Mouse (Mus musculus): ENCODE measurements around the gene Cuta. TPM values are rescaled to one million over a fixed set of nuclear protein-coding genes. Genes with fewer than 3 reads are reported as not detected.
"Not testable (repeated sequence)": the region's sequence is repeated elsewhere in the genome, so short reads cannot be mapped to it uniquely, and the experiment has no call there.

Gene Cuta
- polyA plus RNA-seq (2015; fragmentation: Nextera tagmentation; extraction: Ambion mirVana) = 192 and 203 TPM in 2 replicates

- Histone ChIP-seq H3K9ac (peak within 1 kb of the TSS; percentile 80), H3K27me3 (no peaks in the 10 kb centered on the region), H3K4me1 (peaks cover 52% of the 10 kb centered on the region), H3K27ac (peak within 1 kb of the TSS; percentile 96), H3K36me3 (peaks cover 32% of the 10 kb centered on the region), H3K4me2 (peak within 1 kb of the TSS; percentile 98), H3K4me3 (replicated peaks) (peak within 1 kb of the TSS; percentile 71), H3K9me3 (replicated peaks) (no peaks in the 10 kb centered on the region)
- ATAC-seq (replicated peaks; ENCODE audit: low FRiP score) = peak; percentile 94
- WGBS = under 1% methylated on average over 70 of the region's 70 CpGs
Measured at GRCm38 (mm10) chr17:26939178-26939972, at the start of gene Cuta. Cuta (minus strand) TSS chr17:26939569.

- Histone ChIP-seq H3K4me2 (no peak overlapping the region), H3K4me3 (replicated peaks) (no peak overlapping the region), H3K27me3 (no peaks in the 10 kb centered on the region), H3K36me3 (peaks cover 2% of the 10 kb centered on the region), H3K9ac (no peak overlapping the region), H3K27ac (no peak overlapping the region), H3K4me1 (no peaks in the 10 kb centered on the region), H3K9me3 (replicated peaks) (no peaks in the 10 kb centered on the region)
- 54% methylated on average over 10 of the region's 10 CpGs for WGBS
- 0 out of 2 replicates have a peak, but pooled peaks have one; percentile 29 for ATAC-seq (replicated peaks; ENCODE audit: low FRiP score)
Measured at GRCm38 (mm10) chr17:26985503-26986179, 46.3 kb upstream of the Cuta start.

- H3K36me3 ChIP-seq = peaks cover 22% of the 10 kb centered on the region
- H3K4me3 ChIP-seq (replicated peaks) = no peak overlapping the region
- 88% methylated on average over 4 of the region's 4 CpGs for WGBS
Measured at GRCm38 (mm10) chr17:26983382-26983781, 44.0 kb upstream of the Cuta start.

DNA sequence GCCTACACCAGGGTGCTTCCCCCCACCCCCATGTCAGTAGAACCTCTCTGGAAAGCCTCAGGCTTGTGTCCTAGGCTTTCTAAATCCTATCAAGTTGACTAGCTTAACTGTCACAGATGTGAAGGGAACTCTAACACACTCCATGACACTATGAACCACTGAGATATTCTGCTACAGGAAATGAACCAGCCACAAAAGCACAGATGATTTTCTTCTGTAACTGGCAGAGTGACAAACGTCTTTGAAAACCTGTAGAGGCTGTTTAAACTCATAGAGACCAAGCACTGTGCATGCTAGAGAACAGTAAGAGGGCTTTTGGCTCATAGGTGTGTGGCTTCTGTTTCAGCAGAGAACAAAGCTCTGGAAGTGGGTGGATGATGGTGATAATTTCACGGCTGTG, 41.7 kb upstream of the Cuta start:
- Histone ChIP-seq H3K27me3 (no peaks in the 10 kb centered on the region), H3K4me3 (replicated peaks) (no peak overlapping the region), H3K9ac (no peak overlapping the region), H3K4me1 (peaks cover 6% of the 10 kb centered on the region), H3K36me3 (peaks cover 44% of the 10 kb centered on the region), H3K9me3 (replicated peaks) (no peaks in the 10 kb centered on the region), H3K27ac (no peak overlapping the region), H3K4me2 (no peak overlapping the region)
- ATAC-seq (replicated peaks; ENCODE audit: low FRiP score) = no peak
- 67% methylated on average over 2 of the region's 2 CpGs for WGBS

More at GRCm38 (mm10) chr17:26983382-26983781, 44.0 kb upstream of the Cuta start:
- no peak overlapping the region for H3K27ac ChIP-seq
- no peak for ATAC-seq (replicated peaks; ENCODE audit: low FRiP score)
- H3K4me2 ChIP-seq = no peak overlapping the region
- no peaks in the 10 kb centered on the region for H3K9me3 ChIP-seq (replicated peaks)
- no peaks in the 10 kb centered on the region for H3K27me3 ChIP-seq
- no peaks in the 10 kb centered on the region for H3K4me1 ChIP-seq
- no peak overlapping the region for H3K9ac ChIP-seq

DNA sequence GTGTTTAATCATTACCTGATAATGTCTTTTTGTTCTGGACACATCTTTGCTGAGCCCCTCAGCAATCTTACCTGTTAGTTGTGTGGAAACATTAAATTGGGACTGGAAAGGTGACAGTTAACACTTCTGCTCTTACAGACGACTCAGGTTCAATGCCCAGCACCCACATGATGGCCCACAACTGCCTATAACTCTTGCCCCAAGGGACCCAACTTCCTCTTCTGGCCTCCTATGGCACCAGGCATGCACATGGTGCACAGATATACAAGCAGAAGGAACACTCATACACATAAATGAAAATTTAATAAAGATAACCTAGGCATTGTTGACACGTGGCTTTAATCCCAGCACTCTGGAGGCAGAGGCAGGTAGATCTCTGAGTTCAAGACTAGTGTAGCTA, 40.1 kb upstream of the Cuta start:
- no peaks in the 10 kb centered on the region for H3K9me3 ChIP-seq (replicated peaks)
- H3K4me2 ChIP-seq = no peak overlapping the region
- H3K9ac ChIP-seq = no peak overlapping the region
- WGBS = 75% methylated on average over 2 of the region's 2 CpGs
- no peak overlapping the region for H3K4me3 ChIP-seq (replicated peaks)
- peaks cover 60% of the 10 kb centered on the region for H3K36me3 ChIP-seq
- H3K27ac ChIP-seq = no peak overlapping the region
- H3K4me1 ChIP-seq = peaks cover 20% of the 10 kb centered on the region
- H3K27me3 ChIP-seq = no peaks in the 10 kb centered on the region
- no peak for ATAC-seq (replicated peaks; ENCODE audit: low FRiP score)

- not testable (repeated sequence) for H3K27ac ChIP-seq; H3K9me3 ChIP-seq (replicated peaks); ATAC-seq (replicated peaks; ENCODE audit: low FRiP score); H3K27me3 ChIP-seq; H3K4me2 ChIP-seq; H3K9ac ChIP-seq; H3K4me3 ChIP-seq (replicated peaks)
- Histone ChIP-seq H3K36me3 (peaks cover 63% of the 10 kb centered on the region), H3K4me1 (peaks cover 32% of the 10 kb centered on the region)
- WGBS = 89% methylated on average over 6 of the region's 6 CpGs
Measured at GRCm38 (mm10) chr17:26977354-26977753, 38.0 kb upstream of the Cuta start.

GRCm38 (mm10) chr17:26975415-26975814, 36.0 kb upstream of the Cuta start:
- H3K27ac ChIP-seq = no peak overlapping the region
- H3K36me3 ChIP-seq = peaks cover 62% of the 10 kb centered on the region
- no peaks in the 10 kb centered on the region for H3K9me3 ChIP-seq (replicated peaks)
- ATAC-seq (replicated peaks; ENCODE audit: low FRiP score) = no peak
- no peak overlapping the region for H3K9ac ChIP-seq
- H3K27me3 ChIP-seq = no peaks in the 10 kb centered on the region
- peaks cover 48% of the 10 kb centered on the region for H3K4me1 ChIP-seq
- H3K4me3 ChIP-seq (replicated peaks) = no peak overlapping the region
- no peak overlapping the region for H3K4me2 ChIP-seq

DNA sequence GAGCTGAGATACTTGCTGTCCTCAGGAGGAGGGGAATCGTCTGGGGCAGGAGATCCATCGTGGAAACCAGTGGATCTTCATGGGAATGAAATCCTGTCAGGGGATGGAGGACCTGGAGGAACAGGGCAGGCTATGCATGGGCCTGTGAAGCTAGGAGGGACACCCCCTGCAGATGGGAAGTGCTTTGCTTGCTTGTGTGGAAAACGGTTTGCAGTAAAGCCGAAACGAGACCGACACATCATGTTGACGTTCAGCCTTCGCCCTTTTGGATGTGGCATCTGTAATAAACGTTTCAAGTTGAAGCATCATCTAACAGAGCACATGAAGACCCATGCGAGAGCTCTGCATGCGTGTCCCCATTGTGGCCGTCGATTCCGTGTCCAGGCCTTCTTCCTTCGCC, 35.2 kb upstream of the Cuta start:
- H3K4me3 ChIP-seq (replicated peaks) = peak overlapping the region; percentile 81; the same call in 1 of the 2 replicates
- H3K9ac ChIP-seq = 0 out of 2 replicates have a peak overlapping the region, but pooled peaks have one; percentile 85
- ATAC-seq (replicated peaks; ENCODE audit: low FRiP score) = no peak

GRCm38 (mm10) chr17:26972703-26973574, 33.6 kb upstream of the Cuta start, which contains the start of gene Zbtb9:
Zbtb9 (plus strand) TSS chr17:26973167.
- Histone ChIP-seq H3K4me3 (replicated peaks) (peak within 1 kb of the TSS; percentile 81), H3K27me3 (no peaks in the 10 kb centered on the region), H3K9ac (peak within 1 kb of the TSS; percentile 85), H3K36me3 (peaks cover 52% of the 10 kb centered on the region), H3K4me2 (peak within 1 kb of the TSS; percentile 95), H3K27ac (peak within 1 kb of the TSS; percentile 91), H3K9me3 (replicated peaks) (no peaks in the 10 kb centered on the region), H3K4me1 (peaks cover 48% of the 10 kb centered on the region)
- ATAC-seq (replicated peaks; ENCODE audit: low FRiP score) = peak; percentile 98
- under 1% methylated on average over 75 of the region's 75 CpGs for WGBS

More for the DNA sequence above, 35.2 kb upstream of the Cuta start:
- Histone ChIP-seq H3K9me3 (replicated peaks) (no peaks in the 10 kb centered on the region), H3K36me3 (peaks cover 58% of the 10 kb centered on the region), H3K4me1 (peaks cover 48% of the 10 kb centered on the region), H3K27me3 (no peaks in the 10 kb centered on the region), H3K27ac (no peak overlapping the region), H3K4me2 (peak overlapping the region; percentile 95)
- WGBS = 91% methylated on average over 15 of the region's 15 CpGs

- Histone ChIP-seq H3K27ac (peak overlapping the region; percentile 91), H3K27me3 (no peaks in the 10 kb centered on the region), H3K36me3 (peaks cover 53% of the 10 kb centered on the region), H3K4me2 (peak overlapping the region; percentile 95), H3K4me1 (peaks cover 48% of the 10 kb centered on the region), H3K9ac (peak overlapping the region; percentile 82), H3K9me3 (replicated peaks) (no peaks in the 10 kb centered on the region), H3K4me3 (replicated peaks) (peak overlapping the region; percentile 81)
- 2% methylated on average over 3 of the region's 3 CpGs for WGBS
- no peak for ATAC-seq (replicated peaks; ENCODE audit: low FRiP score)
Measured at GRCm38 (mm10) chr17:26972107-26972506, 32.7 kb upstream of the Cuta start.

DNA sequence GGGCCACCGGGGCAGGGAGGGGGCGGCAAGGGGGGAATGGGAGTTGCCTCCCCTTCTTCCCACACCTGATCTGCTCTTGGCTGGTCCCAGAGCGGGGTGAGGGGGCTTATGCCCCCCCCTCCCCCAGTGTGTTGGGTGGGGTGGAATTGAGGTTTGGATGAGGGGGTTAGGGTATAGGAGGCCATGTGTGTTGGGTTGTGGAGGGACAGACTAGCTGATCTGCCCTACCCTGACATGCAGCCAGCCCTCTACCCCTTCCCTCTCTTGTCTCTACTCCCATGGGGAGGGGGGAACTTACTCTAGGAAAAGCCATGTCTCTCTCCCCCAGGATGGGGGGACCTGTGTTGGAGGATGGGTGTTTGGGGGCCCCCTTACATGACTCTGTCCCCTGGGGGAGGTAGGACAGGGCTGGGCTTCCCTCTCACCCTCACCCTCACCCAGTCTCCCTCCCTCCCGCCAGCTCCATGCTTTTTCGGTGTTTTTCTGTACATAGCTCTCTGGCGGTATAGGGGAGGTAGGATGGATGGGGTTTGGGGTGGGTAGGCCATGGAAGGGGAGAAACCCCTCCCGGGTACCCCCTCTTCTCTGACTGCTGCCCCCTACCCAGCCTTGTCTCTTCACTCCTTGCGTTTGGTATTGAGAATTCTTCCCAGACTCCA, 32.0 kb upstream of the Cuta start:
- 45% methylated on average over 7 of the region's 8 CpGs for WGBS
- no peak for ATAC-seq (replicated peaks; ENCODE audit: low FRiP score)
- peak overlapping the region; percentile 95 for H3K4me2 ChIP-seq
- H3K4me3 ChIP-seq (replicated peaks) = peak overlapping the region; percentile 81
- peaks cover 45% of the 10 kb centered on the region for H3K4me1 ChIP-seq
- no peaks in the 10 kb centered on the region for H3K27me3 ChIP-seq
- H3K9ac ChIP-seq = 0 out of 2 replicates have a peak overlapping the region, but pooled peaks have one; percentile 4
- H3K27ac ChIP-seq = 0 out of 2 replicates have a peak overlapping the region, but pooled peaks have one; percentile 15
- peaks cover 53% of the 10 kb centered on the region for H3K36me3 ChIP-seq
- no peaks in the 10 kb centered on the region for H3K9me3 ChIP-seq (replicated peaks)
